Mouse (Mus musculus): ENCODE data around the gene Gm3012.
"Not testable (repeated sequence)": the region's sequence is repeated elsewhere in the genome, so short reads cannot be mapped to it uniquely, and the experiment has no call there.

Gene Gm3012

DNA sequence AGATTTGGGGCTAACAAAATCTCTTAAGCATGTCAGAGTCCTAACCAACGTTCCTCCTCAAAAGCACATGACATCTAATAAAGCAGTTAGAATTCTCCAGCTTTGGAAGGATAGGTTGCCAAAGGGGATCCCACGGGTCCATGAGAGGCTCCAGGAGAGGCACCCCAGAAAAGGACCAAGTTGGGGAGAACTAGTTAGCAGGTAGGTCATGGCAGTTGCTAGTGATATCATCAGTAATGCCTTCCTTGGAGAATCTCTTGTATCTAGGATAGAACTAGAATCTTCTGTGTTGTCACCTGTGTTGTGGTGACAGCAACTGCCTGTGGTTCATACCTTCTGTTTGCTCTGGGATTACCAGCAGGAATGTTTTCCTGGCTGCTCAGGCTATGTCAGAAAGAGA lies at the start of gene Gm3012:
Gene Gm3012, plus strand, starts transcription at position 301 of the 400 bp plus-strand sequence.
- DNase-seq (ENCODE audit: low read depth in 2 of 2, low spot score in 2 of 2) = not testable (repeated sequence)

GRCm38 (mm10) chr14:3651730-3652129 lies 17.4 kb downstream of the Gm3012 start, which contains the start of gene Gm3020:
Gene Gm3020, plus strand, starts transcription at chr14:3652030.
- DNase-seq (ENCODE audit: low read depth in 2 of 2, low spot score in 2 of 2) = not testable (repeated sequence)

- not testable (repeated sequence) for DNase-seq (ENCODE audit: low read depth in 2 of 2, low spot score in 2 of 2)
Observed at GRCm38 (mm10) chr14:3688483-3688882, 54.2 kb downstream of the Gm3012 start, which contains the start of gene Gm3043. Gene Gm3043, plus strand, starts transcription at chr14:3688783.

Data from CD8-positive naive resting alpha-beta T cell, adult 2 months (primary cell).